Mouse (Mus musculus): Measurements from ENCODE around the gene Gm9964.
"Not testable (repeated sequence)": the region's sequence is repeated elsewhere in the genome, so short reads cannot be mapped to it uniquely, and the experiment has no call there.

Gm9964 gene

DNA sequence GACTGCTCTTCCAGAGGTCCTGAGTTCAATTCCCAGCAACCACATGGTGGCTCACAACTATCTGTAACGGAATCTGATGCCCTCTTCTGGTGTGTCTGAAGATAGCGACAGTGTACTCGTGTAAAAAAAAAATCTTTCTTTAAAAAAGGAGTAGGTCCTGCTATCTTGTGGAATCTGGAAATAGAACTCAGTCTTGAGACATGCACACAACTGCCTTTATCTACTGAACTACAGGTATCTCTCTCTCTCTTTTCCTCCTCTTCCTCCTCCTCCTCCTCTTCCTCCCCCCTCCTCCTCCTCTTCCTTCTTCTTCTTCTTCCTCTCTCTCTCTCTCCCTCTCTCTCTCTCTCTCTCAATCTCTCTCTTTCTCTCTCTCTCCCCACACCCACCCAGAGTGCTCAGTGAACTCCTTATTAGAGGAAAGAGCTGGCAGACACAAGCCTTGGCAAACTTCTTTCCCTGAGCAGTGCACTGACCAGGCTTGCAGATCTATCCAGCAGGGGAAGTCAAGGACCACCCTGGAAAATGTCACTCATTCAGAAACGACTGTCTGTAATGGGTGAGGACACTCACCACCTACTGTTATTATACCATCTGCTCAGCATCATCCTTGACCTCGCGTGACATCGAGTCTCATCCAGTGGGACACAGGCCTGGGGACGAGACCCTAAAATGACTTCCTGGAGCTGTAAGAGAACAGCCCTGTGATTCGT is 3.2 kb upstream of the Gm9964 start:
- no peak for DNase-seq (ENCODE audit: extremely low read depth, low read depth)

DNA sequence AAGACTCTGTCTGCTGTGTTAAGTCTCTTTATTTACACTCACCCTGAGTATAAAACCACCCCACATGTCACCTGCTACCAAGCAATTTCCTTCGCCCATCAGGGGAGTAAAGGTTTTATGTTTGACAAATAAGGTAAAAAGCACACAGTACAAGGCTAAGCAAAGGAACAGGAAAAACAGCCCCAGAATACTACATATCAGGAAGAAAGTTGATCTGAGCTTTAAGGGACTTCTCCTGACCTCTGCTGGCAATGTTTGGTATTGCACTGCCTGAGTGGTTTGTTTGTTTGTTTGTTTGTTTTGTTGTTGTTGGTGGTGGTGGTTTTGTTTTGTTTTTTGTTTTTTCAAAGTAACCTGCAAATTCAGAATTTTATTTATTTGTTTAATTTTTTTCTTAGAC is 539 bp downstream of the Gm9964 start:
- no peak for DNase-seq (ENCODE audit: extremely low read depth, low read depth)

DNA sequence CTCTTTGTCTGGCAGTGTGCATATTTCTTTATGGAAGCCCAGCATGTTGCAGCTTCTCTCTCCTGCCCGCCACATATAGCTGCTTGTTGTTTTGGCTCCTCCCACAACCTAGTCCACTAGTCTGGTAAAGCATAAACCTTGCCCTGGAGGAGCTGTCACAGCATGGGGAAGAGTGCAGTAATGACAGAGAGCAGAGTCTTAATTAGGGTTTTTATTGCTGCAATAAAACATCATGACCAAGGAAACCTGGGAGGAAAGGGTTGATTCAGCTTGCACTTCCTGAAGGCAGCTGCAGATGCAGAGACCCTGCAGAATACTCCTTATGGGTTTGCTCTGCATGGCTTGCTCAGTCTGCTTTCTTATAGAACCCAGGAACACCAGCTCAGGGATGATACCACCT is 2.7 kb downstream of the Gm9964 start:
- DNase-seq (ENCODE audit: extremely low read depth, low read depth), result no peak

DNA sequence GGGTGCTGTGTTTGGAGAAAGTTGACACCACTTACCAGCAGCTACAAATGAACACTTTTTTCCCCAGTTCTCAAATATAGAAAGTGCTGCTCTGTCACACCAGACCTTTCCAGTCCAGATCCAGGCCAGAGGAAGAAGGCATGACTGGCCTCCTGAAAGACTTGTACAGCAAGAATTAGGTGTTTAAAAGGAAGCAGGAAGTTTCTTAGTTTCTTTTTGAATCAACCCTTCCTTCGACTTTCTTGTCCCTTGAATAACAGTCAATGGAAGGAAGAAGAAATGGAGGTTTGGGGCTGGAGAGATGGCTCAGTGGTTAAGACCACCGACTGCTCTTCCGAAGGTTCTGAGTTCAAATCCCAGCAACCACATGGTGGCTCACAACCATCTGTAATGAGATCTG is 3.7 kb downstream of the Gm9964 start:
- DNase-seq (ENCODE audit: extremely low read depth, low read depth), result no peak

DNA sequence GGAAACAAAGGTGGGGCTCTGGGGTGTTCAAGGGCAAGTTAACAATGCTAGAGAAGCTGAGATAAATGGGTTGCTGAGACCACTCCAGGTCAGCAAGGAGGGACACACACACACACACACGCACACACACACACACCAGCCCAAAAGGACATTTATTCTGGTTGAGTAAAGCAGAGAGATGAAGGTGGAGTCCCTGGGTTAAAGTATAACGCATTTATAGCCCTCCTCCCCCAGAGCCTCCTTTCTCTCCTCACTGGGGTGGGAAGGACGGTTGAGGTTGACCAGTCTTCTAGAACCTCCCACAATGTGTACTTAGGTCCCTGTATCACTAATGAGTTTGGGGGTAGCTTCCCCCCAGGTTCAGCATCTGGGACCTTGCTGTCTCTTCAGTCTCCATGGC is 4.6 kb downstream of the Gm9964 start:
- DNase-seq (ENCODE audit: extremely low read depth, low read depth), result no peak

DNA sequence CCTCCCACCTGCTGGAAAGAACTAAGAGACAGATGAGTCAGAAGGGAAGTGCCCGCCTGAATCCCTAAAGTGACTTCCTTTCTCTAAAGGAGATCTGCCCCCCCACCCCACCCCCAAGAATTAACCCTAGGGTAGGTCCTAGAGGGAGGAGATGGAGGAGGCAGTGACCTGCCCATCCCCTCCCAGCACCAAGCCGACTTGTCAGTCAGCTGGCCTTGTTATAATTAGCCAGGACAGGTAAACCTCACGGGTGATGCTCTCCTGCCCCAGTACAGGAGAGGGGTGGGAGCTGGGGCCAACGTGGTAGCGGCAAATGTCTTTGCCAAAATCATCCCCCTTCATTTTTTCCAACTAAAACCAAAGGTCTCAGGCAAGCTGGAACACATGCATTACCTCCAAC is 5.1 kb downstream of the Gm9964 start:
- DNase-seq (ENCODE audit: extremely low read depth, low read depth), result no peak

DNA sequence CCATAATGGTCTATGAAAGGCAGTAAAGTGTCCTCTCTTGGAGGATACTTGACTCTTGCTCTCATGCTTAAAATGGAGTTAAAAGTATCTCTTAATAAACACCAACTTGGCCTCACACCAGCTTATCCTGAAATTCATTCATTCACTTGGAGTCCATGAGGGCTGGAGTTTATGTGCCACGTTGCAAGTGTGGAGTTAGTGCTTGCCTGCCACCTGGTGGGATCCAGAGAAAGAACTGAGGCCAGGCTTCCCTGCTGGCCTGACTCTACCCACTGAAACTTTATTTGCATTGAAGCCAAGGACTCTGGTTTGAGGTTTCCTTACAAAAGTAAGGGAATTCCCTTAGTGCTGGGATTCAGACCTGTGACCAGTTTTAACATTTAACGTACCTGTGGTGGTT is 6.2 kb downstream of the Gm9964 start:
- DNase-seq (ENCODE audit: extremely low read depth, low read depth), result no peak

DNA sequence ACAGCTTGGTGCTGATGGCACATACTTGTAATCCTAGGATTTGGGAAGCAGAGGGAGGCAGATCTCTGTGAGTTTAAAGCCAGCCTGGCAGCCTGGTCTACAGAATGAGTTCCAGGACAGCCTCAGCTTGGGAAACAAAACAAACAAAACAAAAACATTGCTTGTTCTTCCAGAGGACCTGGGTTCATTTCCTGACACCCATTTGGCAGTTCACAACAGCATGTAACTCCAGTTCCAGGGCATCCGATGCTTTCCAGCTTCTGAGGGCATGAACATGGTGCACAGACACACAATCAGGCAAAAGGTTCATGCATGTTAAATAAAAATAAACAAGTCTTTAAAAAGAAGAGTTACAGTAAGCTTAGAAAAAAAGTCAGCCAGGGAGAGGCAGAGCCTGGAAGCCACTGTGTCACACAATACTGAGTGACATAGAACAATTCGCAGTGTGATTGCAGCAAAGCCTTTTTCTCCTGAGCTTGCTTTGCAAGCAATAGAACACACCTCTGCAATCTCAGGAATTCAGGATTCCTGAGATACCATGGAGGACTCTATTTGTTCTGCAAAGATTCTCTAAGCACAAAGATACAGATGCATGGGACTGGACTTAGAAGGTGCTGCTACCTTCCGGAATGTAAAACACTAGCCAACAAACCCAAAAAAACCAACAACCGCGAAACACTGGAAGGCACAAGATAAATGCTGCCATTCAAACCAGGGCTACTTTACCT is 7.6 kb downstream of the Gm9964 start:
- no peak for DNase-seq (ENCODE audit: extremely low read depth, low read depth)

DNA sequence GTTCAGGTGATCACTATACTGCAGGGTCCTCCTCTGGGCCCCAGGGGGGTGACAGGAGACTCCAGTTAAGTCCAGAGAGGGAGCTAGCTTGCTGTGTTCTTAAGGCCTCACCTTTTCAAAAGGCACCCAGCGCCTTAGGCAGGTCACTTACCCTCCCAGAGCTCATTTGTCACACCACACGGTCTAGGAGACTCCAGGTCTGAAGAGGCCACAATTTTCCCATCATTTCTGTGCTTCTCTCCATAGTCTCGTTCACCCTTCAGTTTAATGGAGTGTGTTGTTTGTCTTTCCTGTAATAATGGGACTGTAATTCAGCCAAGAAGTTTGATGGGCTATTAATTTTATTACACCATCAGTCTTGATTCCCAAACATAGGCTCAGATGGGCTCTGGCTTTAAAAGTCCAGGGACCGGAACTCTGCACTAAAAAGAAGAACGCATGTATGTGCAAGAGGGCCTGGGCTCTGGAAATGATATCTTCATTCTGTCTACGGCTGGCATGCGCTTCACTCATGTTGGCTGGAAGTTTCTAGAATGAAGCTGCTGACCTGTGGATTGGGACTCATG is 8.3 kb downstream of the Gm9964 start:
- DNase-seq (ENCODE audit: extremely low read depth, low read depth), result no peak

DNA sequence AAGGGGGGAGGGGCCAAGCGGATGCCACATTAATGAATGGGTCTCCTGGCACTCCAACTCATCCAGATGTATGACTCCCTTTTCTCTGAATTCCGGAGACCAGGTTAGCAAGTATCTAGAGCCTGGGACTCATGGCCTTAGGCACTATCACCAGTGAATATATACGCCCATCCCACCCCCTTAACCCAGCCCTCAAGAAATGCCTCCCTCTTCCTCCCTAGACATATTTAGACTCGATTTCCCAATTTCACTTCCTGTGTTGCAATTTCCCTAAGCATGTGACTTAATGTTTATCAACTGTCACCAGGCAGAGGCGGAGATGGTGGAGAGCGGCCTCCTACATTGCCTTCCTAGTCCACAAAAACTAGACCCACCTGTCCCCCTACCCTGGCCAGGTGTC is 9.3 kb downstream of the Gm9964 start:
- peak; percentile 82 for DNase-seq (ENCODE audit: extremely low read depth, low read depth)

DNA sequence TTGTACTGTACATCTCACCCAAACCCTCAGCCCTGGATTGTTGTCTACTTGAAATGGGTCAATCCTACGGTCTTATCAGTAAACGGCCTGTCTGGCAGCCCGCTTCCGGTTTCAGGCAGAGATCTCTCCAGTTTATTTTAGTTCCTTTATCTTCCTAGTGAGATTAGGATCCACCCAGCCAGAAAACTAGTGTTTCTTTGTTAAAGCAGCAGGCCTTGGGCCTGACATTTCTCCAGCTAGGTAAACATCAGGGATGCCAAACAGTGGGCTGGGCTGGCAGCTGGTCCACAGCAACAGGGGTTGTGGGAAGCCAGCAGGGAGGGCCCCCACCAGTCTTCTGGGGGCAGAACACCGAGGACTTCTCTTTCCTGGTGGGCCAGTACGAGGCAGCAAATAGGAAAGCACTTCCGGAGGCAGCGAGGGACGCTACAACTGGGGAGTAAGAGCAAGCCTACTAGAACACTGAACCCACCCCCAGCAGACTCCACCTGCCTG is 10.4 kb downstream of the Gm9964 start:
- peak; percentile 64 for DNase-seq (ENCODE audit: extremely low read depth, low read depth)

DNA sequence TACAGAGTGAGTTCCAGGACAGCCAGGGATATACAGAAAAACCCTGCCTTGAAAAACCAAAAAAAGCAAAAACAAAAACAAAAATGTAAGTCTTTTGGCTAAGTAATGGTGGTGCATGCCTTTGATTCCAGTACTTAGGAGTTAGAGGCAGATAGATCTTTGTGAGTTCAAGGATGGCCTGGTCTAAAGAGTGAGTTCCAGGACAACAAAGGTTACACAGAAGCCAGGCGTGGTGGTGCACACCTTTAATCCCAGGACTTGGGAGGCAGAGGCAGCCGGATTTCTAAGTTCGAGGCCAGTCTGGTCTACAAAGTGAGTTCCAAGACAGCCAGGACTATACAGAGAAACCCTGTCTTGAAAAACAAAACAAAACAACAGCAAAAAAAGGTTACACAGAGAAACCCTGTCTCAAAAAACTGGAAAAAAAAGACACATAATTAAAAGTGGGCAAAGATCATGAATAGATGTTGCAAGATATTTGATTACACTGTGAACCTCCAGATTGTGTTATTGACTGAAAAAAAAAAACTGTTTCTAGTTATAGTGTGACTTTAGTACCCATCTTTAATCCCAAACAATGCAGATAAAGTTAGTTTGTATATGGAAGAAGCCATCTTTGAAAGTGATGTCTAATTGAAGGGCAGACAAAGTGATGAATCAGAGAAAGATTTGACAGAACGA is 13.2 kb downstream of the Gm9964 start:
- DNase-seq (ENCODE audit: extremely low read depth, low read depth), result no peak

DNA sequence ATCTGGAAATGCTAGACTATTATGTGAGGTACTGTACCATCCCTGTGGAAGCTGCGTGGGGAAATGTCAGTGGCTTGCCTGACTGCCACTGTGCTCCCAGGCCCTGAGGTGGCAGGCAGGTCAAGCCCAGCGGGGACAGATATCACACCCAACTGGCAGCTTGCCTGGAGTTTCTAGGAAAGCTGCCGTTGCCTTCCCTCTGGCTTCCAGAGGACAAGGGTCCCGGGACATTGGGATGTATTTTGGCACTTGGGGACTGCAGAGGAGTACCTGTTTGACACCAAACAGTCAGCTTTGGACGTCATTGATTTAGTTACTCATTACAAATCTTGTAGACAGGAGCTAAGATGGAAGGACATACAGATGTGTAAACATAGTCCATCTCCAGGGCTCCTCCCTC is 15.3 kb downstream of the Gm9964 start:
- no peak for DNase-seq (ENCODE audit: extremely low read depth, low read depth)

DNA sequence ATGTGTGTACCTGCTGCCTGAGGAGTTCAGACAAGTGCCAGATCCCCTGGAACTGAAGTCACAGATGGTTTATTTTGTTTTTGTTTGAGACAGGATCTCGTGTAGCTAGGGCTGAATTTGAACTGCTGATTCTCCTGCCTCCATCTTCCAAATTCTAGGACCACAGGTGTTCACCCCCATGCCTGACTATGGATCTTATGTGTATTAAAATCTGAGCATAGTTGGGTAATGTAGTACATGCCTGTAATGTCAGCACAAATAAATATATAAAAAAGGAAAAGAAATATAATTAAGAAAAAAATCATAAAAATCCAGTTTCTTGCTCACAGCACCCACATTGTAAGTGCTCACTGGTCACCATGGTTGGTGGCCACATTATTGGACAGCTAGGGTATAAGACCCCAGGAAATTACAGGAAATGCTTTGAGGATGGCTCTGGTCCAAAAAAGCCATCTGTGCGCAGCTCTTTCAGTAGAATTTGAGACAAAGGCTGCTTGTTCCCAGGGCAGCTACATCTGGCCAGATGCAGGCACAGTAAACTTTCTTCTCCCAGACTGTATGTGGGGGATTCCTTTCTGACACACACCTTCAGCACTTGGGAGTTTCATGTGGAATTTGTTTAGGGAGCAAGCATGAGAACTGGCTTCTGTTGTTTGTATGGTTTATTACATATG is 16.8 kb downstream of the Gm9964 start:
- no peak for DNase-seq (ENCODE audit: extremely low read depth, low read depth)

DNA sequence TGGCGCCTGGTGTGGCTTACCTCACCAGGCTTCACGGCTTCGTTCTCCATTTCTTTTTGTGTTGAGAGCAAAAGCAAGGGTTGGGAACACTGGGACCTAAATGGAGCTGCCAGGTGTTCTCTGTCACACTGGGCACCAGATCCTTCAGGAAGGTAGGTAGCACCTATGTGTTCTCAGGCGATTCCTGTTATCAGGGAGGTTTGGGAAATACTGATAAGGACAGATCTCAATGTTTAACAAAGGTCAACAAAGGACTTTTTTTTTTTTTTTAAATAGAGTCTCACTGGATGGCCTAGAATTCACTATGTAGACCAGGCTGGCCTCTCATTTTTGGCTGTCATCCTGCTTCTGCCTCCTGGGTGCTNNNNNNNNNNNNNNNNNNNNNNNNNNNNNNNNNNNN is 22.9 kb downstream of the Gm9964 start:
- no peak for DNase-seq (ENCODE audit: extremely low read depth, low read depth)

DNA sequence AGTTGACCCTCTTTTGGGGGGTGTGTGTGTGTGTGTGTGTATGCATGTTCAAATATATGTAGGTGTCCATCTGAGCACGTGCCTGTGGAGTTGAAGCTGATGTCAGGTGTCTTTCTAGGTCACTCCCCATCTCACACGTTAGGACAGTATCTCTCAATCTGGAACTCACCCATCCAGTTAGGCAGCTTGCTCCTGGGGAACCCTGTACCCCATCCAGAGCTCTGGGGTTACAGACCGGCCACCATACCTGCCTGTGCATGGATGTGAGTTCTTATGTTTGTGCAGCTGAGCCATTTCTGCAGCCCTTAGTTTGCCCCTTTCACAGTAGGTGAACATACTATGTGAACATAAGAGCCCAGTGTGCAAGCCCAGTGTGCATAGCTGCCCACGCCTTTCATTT is 23.7 kb downstream of the Gm9964 start:
- no peak for DNase-seq (ENCODE audit: extremely low read depth, low read depth)

DNA sequence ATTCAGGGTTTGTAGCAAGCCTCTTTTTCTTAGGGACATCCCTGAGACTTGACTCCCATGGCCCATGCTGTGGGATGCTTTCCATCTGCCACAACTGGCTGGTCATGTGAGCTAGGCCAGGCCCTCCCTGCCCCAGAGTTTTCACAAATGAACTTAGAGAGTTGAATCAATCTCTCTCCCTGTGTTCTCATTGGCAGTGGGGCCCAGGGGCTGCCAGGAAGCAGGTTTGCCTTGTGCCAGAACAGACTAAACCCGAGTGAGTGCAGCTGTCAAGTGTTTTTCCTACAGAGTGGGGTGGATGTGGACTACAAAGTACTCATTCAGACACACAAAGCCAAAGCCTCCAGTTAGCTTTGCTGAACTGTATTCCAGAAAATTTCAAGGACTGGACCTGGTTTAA is 29.5 kb downstream of the Gm9964 start:
- no peak for DNase-seq (ENCODE audit: extremely low read depth, low read depth)

DNA sequence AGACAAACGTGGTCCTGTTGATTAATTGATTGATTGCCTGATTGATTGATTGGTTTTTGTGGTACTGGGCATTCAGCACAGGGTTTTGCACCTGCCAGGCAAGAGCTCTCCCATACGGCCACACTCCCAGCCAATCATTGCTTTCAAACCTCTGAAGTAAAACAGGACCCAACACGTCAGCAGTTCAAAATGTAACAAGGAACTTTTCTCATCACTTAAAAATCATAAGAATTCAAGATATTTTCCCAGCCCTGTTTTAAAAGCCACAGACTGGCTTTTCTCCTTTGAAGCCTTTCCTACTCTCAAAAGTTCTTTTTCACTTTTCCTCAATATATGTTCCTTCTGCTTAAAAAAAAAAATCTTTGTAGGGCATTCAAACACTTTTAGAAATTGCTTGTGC is 32.3 kb downstream of the Gm9964 start:
- no peak for DNase-seq (ENCODE audit: extremely low read depth, low read depth)

DNA sequence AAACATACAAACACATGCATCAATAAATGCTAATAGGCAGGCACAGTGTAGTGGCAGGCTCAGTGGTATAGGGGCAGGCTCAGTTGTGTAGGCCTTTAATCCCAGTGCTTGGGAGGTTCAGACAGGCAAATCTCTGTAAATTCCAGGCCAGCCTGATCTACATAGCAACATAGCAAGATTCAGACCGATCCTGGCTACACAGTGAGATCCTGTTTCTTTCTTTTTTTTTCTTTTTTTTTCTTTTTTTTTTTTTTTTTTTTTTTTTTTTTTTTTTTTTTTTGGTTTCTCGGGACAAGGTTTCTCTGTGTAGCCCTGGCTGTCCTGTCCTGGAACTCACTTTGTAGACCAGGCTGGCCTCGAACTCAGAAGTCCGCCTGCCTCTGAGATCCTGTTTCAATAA is 36.6 kb downstream of the Gm9964 start:
- not testable (repeated sequence) for DNase-seq (ENCODE audit: extremely low read depth, low read depth)

DNA sequence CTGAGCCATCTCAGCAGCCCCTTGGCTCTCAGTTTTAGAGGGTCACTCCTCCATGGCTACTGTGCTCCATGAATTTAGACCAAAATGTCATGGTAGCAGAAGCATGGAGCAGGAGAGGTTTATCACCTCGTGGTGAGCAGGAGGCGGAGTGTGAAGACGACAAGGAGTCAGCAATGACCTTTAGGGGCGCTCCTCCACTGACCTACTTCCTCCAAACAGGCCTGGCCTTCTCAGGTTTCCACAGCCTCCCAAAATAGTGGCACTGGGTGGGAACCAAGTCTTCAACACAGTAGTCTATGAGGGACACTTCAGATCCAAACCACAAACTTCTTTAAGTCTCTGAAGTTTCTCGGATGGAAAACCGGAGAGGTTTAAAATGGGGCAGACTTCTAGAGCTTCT is 38.0 kb downstream of the Gm9964 start:
- no peak for DNase-seq (ENCODE audit: extremely low read depth, low read depth)

DNA sequence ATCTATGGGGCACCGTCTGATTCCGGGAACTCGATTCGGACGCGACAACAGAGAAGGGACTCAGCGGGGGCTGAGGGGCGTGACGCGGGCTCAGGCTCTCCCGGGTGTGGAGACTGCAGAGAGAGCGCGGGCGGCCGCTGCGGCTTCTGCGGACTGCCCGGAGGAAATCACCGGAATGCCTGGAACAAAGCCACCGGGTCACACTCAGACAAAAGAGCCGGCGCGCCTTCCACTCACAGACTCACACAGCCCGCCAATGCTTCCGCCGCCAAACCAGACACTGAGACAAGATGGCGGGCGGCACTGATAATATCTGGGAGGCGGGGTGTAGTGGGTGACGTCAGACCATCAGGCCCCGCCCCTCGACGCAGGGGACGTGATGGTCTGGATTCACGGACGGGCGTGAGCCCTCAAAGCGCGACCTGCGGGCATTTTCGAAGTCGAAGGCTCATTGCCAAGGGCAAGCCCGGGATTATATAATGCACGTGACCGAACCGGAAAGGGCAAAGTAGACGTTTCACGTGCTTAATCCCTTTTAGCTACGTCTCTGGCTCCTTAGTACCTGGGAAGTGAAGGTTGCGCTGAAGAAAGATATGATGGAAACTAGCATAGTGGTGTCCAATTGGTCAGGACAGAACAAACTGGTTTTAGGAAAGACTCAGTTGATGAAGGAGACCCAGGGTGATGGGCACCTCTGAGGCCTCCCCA is 42.2 kb downstream of the Gm9964 start, which contains the start of gene Wsb1:
Gene Wsb1 (minus strand): TSS at position 281 of the 708 bp plus-strand sequence.
- DNase-seq (ENCODE audit: extremely low read depth, low read depth), result peak; percentile 69
